Mouse (Mus musculus) macrophage (primary cell): ENCODE results near the gene Tmem87b. TPM values are rescaled to one million over a fixed set of nuclear protein-coding genes. Genes with fewer than 3 reads are reported as not detected.

ENCODE experiments used
- H3K27ac ChIP-seq: fragments of 350-480 bp; formaldehyde crosslinking; 2 replicates; pipeline ENCODE4 v1.9.0; 2021
- H3K36me3 ChIP-seq: fragments of 350-480 bp; formaldehyde crosslinking; 2 replicates; pipeline ENCODE4 v1.9.0; 2021; ENCODE audit errors: inconsistent target
- H3K4me3 ChIP-seq: fragments of 350-480 bp; formaldehyde crosslinking; 2 replicates; pipeline ENCODE4 v1.9.0; 2021; ENCODE audit errors: inconsistent target
- H3K79me2 ChIP-seq: fragments of 350-480 bp; formaldehyde crosslinking; 2 replicates; pipeline ENCODE4 v1.9.0; 2021; ENCODE audit errors: inconsistent target
- WGBS: methylation state at CpG from one replicate; pipeline ENCODE4 v1.1.7; 2026; ENCODE audit warnings: inconsistent platforms; ENCODE audit not compliant: missing documents; 5-methylcytosine and 5-hydroxymethylcytosine counted together
- polyA plus RNA-seq: library from polyadenylated mRNA; stranded (reverse); fragments of 250-400 nt; gene quantifications from 3 replicates; pipeline ENCODE4 v1.2.4, GENCODE M21; 2018; ENCODE audit warnings: inconsistent platforms

Tmem87b gene
- polyA plus RNA-seq, 1 experiment from 2014 or later = 34.6 TPM

GRCm38 (mm10) chr2:128838611-128839010 lies 20.7 kb downstream of the Tmem87b start:
- H3K4me3 ChIP-seq = no peak overlapping the region
- peaks cover 17% of the 10 kb centered on the region; the same call in 1 of the 2 replicates for H3K79me2 ChIP-seq
- no peak overlapping the region for H3K27ac ChIP-seq
- peaks cover 87% of the 10 kb centered on the region for H3K36me3 ChIP-seq
- WGBS = 97% methylated on average over 3 of the region's 3 CpGs

GRCm38 (mm10) chr2:128839501-128839900 lies 21.6 kb downstream of the Tmem87b start:
- no peak overlapping the region for H3K4me3 ChIP-seq

GRCm38 (mm10) chr2:128842437-128842836 lies 24.5 kb downstream of the Tmem87b start:
- Histone ChIP-seq H3K36me3 (peaks cover 88% of the 10 kb centered on the region), H3K4me3 (no peak overlapping the region), H3K79me2 (no peaks in the 10 kb centered on the region; the same call in 1 of the 2 replicates), H3K27ac (no peak overlapping the region)
- WGBS = 93% methylated on average over 8 of the region's 8 CpGs

More at GRCm38 (mm10) chr2:128839501-128839900, 21.6 kb downstream of the Tmem87b start:
- Histone ChIP-seq H3K36me3 (peaks cover 87% of the 10 kb centered on the region), H3K27ac (no peak overlapping the region), H3K79me2 (peaks cover 8% of the 10 kb centered on the region; the same call in 1 of the 2 replicates)
- WGBS = 93% methylated on average over 2 of the region's 2 CpGs

- Histone ChIP-seq H3K4me3 (no peak overlapping the region), H3K36me3 (peaks cover 73% of the 10 kb centered on the region), H3K79me2 (no peaks in the 10 kb centered on the region), H3K27ac (no peak overlapping the region)
- WGBS = 93% methylated on average over 2 of the region's 2 CpGs
Observed at GRCm38 (mm10) chr2:128850036-128850435, 32.1 kb downstream of the Tmem87b start.

- Histone ChIP-seq H3K4me3 (no peak overlapping the region), H3K27ac (no peak overlapping the region), H3K79me2 (no peaks in the 10 kb centered on the region), H3K36me3 (peaks cover 7% of the 10 kb centered on the region)
- 90% methylated on average over 1 of the region's 1 CpGs for WGBS
Observed at GRCm38 (mm10) chr2:128856673-128857072, 38.8 kb downstream of the Tmem87b start.

GRCm38 (mm10) chr2:128858962-128859361 lies 41.0 kb downstream of the Tmem87b start:
- H3K79me2 ChIP-seq = no peaks in the 10 kb centered on the region
- 79% methylated on average over 6 of the region's 6 CpGs for WGBS
- no peak overlapping the region for H3K27ac ChIP-seq
- no peak overlapping the region for H3K4me3 ChIP-seq
- H3K36me3 ChIP-seq = no peaks in the 10 kb centered on the region

GRCm38 (mm10) chr2:128859861-128860260 lies 41.9 kb downstream of the Tmem87b start:
- no peaks in the 10 kb centered on the region for H3K79me2 ChIP-seq
- no peak overlapping the region for H3K27ac ChIP-seq
- WGBS = 87% methylated on average over 3 of the region's 3 CpGs
- no peaks in the 10 kb centered on the region for H3K36me3 ChIP-seq
- no peak overlapping the region for H3K4me3 ChIP-seq

- Histone ChIP-seq H3K27ac (no peak within 1 kb of the TSS), H3K4me3 (no peak within 1 kb of the TSS), H3K79me2 (no peaks in the 10 kb centered on the region), H3K36me3 (no peaks in the 10 kb centered on the region)
- 95% methylated on average over 9 of the region's 9 CpGs for WGBS
Observed at GRCm38 (mm10) chr2:128862636-128863035, 44.7 kb downstream of the Tmem87b start, which contains the start of gene Fbln7. Gene Fbln7 (plus strand): TSS chr2:128862981.

- 6% methylated on average over 38 of the region's 38 CpGs for WGBS
- no peaks in the 10 kb centered on the region for H3K79me2 ChIP-seq
- H3K36me3 ChIP-seq = no peaks in the 10 kb centered on the region
- H3K4me3 ChIP-seq = no peak overlapping the region
- H3K27ac ChIP-seq = no peak overlapping the region
Observed at GRCm38 (mm10) chr2:128863777-128864331, 45.9 kb downstream of the Tmem87b start.

GRCm38 (mm10) chr2:128865061-128865460 lies 47.1 kb downstream of the Tmem87b start:
- Histone ChIP-seq H3K4me3 (no peak overlapping the region), H3K79me2 (no peaks in the 10 kb centered on the region), H3K27ac (no peak overlapping the region), H3K36me3 (no peaks in the 10 kb centered on the region)
- 47% methylated on average over 3 of the region's 3 CpGs for WGBS

- no peak overlapping the region for H3K4me3 ChIP-seq
- no peak overlapping the region for H3K27ac ChIP-seq
- H3K79me2 ChIP-seq = no peaks in the 10 kb centered on the region
- H3K36me3 ChIP-seq = no peaks in the 10 kb centered on the region
- WGBS = 72% methylated on average over 8 of the region's 8 CpGs
Observed at GRCm38 (mm10) chr2:128871656-128872055, 53.7 kb downstream of the Tmem87b start.

GRCm38 (mm10) chr2:128872256-128872655 lies 54.3 kb downstream of the Tmem87b start:
- 97% methylated on average over 8 of the region's 9 CpGs for WGBS

GRCm38 (mm10) chr2:128875526-128875925 lies 57.6 kb downstream of the Tmem87b start:
- no peak overlapping the region for H3K27ac ChIP-seq
- H3K4me3 ChIP-seq = no peak overlapping the region
- no peaks in the 10 kb centered on the region for H3K36me3 ChIP-seq
- H3K79me2 ChIP-seq = no peaks in the 10 kb centered on the region
- 75% methylated on average over 8 of the region's 8 CpGs for WGBS

More at GRCm38 (mm10) chr2:128872256-128872655, 54.3 kb downstream of the Tmem87b start:
- Histone ChIP-seq H3K27ac (no peak overlapping the region), H3K36me3 (no peaks in the 10 kb centered on the region), H3K4me3 (no peak overlapping the region), H3K79me2 (no peaks in the 10 kb centered on the region)

- 77% methylated on average over 4 of the region's 4 CpGs for WGBS
- no peak overlapping the region for H3K27ac ChIP-seq
- no peaks in the 10 kb centered on the region for H3K36me3 ChIP-seq
- no peak overlapping the region for H3K4me3 ChIP-seq
- no peaks in the 10 kb centered on the region for H3K79me2 ChIP-seq
Observed at GRCm38 (mm10) chr2:128881236-128881635, 63.3 kb downstream of the Tmem87b start.

- H3K36me3 ChIP-seq = no peaks in the 10 kb centered on the region
- no peaks in the 10 kb centered on the region for H3K79me2 ChIP-seq
- 92% methylated on average over 8 of the region's 8 CpGs for WGBS
- H3K4me3 ChIP-seq = no peak overlapping the region
- no peak overlapping the region for H3K27ac ChIP-seq
Observed at GRCm38 (mm10) chr2:128885225-128885811, 67.4 kb downstream of the Tmem87b start.
